Mouse (Mus musculus): ENCODE results near the gene Ctnnbl1.

GRCm38 (mm10) chr2:157830620-157831354 lies 93.6 kb downstream of the Ctnnbl1 start:
- TF ChIP-seq CTCF (IDR thresholded peaks at IDR 0.05; ENCODE audit: control insufficient read depth, insufficient read depth, insufficient replicate concordance, low read depth, low read length): no peak
- no peak for TF ChIP-seq POLR2A (IDR thresholded peaks at IDR 0.05; ENCODE audit: control insufficient read depth, low read depth, low read length)
